Mouse (Mus musculus): Measurements from ENCODE around the gene Capn2.

Gene Capn2

DNA sequence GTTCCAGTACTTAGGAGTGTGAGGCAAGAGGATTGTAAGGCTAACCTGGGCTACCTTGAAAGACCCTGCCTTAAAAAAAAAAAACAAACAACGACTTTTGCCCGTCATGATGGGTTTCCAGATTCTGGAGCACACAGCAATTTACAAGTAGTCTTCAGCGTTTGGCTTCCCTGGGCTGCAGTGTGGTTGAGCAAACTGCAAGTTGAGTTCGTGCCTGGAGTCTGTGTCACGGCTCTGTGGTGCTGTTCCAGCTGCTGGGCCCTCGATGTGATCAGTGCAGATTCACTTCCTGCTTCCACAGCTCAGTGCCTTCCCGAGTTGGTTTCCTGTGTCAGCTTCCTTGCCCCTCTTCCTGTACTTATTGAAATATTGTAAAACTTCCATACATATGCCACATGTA is 56.1 kb downstream of the Capn2 start:
- no peak for ATAC-seq (ENCODE audit: low TSS enrichment)

DNA sequence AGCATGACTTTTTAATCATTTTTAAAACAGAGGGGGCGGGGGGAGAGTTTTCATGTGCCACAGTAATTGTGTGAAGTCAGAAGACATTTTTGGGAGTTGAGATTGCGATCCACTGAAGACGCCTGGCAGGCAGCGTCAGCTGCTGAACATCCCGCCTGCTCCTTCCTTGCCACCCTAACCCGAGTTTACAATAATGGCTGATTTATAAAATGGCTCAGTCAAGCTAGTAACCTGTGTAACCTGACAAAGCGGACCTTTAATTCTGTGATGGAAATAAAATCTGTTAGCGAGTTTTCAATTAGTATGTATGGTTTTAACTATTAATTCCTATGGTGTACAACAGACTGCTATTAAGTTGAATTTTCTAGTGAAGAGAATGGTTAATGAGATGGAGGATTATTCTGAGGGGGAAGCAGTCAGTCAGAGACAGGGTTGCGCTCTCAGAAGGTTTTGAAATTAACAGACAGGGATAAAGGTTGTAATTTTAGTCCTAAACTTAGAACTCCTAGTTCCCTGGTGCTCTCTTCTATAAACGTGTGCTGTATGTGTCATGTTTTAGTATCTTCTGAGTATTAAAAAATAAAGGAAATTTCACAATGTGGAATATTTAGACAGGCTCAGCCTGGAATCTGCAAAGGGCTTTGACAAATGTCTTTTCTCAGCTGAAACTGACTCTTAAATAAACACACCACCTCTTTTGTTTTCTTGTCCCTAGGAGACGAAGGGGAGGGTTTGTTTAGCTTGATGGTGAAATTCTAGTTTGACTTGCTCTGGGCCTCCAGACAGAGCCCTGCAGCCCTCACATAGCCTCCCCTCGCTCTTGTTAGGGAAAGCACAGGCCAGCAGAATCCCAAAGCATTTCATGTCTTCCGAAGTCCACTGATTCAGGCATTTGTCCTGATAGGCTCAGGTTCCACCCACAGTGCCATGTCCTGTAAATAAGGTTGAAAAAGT is 56.8 kb downstream of the Capn2 start:
- ATAC-seq (ENCODE audit: low TSS enrichment) = no peak

DNA sequence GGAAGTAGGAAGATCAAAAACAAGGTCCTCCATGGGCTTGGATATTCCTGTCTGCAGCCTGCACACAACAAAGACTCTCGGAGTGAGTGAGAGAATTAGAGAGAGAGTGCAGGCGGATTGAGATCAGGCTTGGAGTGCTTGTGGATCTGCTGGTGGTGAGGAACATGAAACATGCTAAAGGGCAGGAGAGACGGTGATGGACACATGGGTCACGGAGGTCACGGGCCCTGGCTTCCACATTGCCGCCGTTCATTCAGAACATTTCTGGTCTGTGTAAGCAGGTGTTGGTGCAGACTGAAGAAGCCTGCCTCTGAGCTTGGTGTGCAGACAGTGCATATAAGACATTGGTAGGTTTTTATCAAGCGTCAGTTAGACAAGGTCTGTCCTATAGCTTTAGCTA is 58.0 kb downstream of the Capn2 start:
- no peak for ATAC-seq (ENCODE audit: low TSS enrichment)

DNA sequence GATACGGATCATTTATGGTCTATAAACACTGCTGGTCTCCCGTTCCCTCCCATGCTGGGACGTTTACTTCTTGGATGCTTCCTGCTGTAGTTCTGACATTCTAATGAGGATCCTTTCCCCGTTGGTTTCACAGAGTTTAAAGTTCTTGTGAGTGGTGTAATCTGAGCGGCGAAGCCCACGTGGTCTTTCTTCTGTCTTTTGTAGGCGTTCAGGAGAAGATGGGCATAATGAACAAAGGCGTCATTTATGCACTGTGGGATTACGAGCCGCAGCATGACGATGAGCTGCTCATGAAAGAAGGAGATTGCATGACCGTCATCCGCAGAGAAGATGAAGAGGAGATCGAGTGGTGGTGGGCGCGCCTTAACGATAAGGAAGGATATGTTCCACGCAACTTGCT is 58.9 kb downstream of the Capn2 start:
- no peak for ATAC-seq (ENCODE audit: low TSS enrichment)

DNA sequence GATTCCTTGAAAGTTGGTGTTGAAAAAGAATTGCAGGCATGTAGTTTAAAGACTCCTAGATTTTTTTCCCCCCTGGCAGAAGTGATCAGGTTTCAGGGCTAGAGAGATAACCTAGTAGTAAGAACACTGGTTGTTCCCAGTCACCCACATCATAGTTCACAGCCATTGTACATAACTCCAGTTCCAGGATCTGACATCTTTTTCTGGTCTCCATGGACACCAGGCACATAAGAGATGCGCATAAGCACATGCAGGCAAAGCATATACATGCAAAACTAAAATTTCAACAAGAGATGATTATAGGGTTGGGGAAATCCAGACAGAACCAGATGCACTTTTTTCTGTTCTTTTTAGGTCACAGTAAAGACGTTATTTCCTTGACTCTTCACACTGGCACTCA is 62.3 kb downstream of the Capn2 start:
- ATAC-seq (ENCODE audit: low TSS enrichment) = peak; percentile 82

DNA sequence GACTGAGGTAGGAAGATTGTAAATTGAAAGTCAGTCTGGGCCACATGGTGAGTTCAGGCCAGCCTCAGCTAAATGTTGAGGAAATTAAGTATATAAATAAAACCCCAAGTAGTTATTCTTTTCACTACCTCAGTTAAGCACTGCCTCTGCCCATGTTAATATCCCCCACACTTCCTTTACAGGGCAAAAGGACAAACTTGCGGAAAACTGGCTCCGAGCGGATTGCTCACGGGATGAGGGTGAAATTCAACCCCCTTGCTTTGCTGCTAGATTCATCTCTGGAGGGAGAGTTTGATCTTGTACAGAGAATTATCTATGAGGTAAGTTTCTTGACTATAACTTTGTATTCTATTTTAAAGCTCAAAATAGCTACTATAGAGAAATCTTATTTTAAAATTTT is 64.9 kb downstream of the Capn2 start:
- no peak for ATAC-seq (ENCODE audit: low TSS enrichment)

DNA sequence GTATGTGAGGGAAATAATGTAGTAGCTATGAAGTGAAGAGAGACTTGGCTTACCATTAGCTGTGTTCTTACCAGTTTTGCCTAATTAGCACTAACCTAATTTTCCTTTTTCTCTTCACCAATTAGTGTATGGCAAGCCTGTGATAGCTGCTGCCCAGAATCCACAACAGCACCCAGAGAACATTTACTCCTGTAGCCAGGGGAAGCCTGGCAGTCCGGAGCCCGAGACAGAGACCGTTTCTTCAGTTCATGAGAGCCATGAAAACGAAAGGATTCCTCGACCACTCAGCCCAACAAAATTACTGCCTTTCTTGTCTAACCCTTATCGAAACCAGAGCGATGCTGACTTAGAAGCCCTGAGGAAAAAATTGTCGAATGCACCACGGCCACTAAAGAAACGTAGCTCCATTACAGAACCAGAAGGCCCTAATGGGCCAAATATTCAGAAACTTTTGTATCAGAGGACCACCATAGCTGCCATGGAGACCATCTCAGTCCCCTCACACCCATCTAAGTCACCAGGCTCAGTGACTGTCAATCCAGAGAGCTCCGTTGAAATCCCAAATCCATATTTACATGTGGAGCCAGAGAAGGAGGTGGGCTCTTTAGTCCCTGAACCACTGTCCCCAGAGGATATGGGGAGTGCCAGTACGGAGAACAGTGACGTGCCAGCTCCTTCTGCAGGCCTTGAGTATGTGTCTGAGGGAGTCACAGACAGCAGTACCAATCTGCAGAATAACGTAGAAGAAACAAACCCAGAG is 69.0 kb downstream of the Capn2 start:
- ATAC-seq (ENCODE audit: low TSS enrichment) = no peak

DNA sequence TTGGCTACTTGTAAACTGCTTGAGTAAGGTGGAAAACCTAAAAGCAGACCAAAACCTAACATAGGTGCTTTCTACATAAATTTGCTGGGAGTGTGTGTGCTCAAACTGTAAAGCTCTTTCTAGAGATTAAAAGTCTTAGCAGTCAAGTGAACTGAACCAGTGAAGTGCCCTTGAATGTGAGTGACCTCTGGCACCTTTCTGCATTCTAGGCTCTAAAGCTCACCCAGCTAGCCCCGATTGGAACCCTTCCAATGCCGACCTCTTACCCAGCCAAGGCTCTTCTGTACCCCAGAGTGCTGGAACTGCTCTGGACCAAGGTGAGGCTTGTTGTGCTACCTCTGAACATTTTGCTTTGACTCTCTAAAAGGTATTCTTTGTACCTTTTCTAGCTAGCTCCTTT is 73.3 kb downstream of the Capn2 start:
- no peak for ATAC-seq (ENCODE audit: low TSS enrichment)

DNA sequence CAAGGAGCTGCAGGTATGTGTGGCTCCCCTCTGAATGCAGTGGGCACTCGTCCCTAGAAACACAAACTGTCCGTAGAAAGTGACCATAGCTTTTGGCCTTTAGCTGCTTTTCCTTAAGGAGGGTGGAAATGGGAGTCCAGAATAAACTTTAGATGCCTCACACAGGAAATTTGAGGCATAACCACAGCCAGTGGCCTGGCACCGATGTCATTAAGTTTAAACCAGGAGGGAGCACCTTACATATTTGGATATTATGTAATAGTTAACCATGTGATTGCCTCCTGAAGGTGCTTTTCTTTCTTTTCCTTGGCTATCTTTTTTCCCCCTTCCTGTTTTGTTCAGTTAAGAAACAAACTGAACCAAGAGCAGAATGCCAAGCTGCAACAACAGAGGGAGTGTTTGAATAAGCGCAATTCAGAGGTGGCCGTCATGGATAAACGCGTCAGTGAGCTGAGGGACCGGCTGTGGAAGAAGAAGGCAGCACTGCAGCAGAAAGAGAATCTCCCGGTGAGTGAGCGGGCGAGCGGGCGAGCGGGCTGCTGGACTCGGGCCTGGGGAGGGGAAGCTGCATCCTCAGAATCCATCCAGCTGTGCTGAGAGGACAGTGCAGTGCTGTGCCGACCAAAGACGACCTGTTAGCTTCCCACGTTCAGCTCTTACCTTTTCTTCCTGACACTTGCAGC is 75.5 kb downstream of the Capn2 start:
- no peak for ATAC-seq (ENCODE audit: low TSS enrichment)

DNA sequence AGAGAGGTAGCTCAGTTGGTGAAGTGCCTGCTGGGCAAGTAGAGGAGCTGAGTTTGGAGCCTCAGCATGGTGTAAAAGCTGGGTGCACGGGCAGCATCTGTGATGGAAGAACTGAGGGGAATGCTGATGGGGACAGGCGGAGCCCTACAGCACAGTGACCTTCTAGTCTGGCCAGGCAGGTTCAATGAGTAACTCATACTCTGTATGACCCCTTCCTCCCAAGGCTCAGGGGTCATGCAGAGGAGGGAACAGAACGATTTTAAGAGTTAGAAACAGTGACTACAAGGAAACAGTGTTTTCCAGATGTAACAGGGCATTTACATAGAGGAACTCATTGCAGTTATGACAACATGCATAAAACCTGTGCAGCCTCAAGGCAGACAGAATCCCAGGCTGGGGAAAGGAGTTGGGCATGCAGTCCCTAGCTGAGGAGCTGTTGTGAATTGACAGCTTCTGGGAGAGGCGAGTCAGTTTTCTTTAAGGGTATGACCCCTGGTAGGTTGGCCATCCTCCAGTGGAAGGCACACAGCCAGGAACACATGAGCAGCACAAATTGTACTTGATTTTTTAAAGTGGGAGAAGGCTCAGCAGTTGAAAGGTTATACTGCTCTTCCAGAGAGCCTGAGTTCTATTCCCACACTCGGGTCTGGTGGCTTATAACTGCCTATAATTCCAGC is 77.7 kb downstream of the Capn2 start:
- ATAC-seq (ENCODE audit: low TSS enrichment) = no peak

DNA sequence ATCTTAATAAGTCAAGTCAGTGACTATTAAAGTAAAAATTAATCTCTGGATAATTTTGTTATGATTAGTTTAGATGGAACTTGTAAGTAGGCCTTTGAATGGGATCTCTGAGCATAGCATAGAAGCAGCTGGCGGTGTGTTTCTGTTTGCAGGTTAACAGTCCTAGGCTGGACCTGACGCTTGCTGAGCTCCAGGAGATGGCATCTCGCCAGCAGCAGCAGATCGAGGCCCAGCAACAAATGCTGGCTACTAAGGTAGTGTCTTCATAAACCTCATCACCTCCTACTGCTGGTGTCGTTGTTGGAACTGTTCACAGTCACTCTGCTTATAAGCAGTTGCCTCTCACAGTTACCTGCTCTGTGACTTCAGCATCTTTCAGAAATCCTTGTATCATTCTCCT is 80.7 kb downstream of the Capn2 start:
- no peak for ATAC-seq (ENCODE audit: low TSS enrichment)

DNA sequence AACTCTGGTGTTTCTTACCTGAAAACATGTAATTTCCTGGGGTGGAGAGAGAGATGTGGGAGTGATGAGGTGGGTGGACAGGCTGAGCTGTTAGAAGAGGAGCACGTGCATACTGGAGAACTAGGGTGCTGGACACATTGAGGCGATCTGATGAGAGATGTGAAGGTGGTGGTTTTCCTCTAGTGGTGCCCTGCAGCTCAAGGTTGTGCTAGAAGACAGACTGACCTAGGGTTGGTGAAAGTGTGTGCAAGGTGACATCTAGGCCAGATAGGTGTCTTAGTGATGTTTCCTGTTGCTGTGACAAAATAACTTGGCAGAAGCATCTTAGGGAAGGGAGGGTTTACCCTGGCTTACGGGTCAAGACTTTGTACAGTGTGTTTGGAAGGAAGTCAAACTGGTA is 85.3 kb downstream of the Capn2 start:
- ATAC-seq (ENCODE audit: low TSS enrichment) = peak; percentile 20; the same call in 1 of the 2 replicates

DNA sequence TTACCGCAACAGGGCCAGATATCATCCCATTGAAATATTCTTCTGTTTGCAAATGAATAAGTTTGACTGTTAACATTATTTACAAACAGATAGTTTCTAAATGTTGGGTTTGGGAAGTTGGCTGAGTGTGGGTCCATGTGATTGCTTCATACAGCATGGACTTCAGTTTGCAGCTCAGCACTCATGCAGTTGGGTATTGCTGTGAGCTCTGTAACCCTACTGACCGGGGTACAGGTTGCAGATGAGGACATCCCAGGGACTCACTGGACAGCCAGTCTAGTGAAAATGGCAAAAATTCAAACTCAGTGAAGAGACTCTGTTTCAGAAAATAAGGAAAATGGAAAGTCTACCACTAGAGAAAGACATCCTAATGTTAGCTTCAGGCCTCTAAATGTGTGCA is 86.7 kb downstream of the Capn2 start:
- no peak for ATAC-seq (ENCODE audit: low TSS enrichment)

DNA sequence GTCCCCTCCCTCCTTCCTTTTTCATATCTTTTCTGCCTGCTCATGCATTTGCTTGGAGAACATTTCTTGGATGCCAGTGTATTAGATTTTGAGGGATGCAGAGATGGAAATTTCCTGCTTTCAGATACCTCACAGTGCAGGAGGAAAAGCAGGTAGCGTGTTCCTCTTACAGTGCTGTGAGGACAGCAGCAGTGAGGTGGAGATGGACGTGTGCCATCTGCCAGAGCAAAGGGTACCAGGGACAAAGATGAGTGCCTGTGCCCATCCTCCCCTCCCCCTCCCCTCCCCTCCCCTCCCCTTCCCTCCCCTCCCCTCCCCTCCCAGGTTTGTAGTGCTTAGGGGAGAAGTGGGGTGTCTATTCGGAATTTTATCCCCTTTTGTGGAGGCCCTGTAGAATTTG is 87.6 kb downstream of the Capn2 start:
- no peak for ATAC-seq (ENCODE audit: low TSS enrichment)

DNA sequence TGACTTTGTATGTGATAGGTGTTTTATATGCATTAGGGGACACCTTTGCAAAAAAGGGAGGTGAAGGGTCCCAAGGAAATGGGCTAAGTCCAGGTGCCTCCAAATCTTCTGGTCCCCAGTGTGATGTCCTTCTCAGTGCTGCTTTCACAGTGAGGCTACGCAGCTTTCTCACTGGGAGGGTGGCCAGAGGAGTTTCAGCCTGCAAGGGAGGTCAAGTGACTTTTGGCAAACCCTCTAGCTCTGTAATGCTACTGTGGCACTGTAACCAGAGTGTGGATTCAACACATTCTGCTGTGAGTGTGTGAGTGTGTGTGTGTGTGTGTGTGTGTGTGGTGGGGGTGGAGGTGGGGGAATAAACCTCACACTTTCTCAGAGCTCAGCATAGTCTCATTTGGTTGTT is 90.0 kb downstream of the Capn2 start:
- no peak for ATAC-seq (ENCODE audit: low TSS enrichment)

DNA sequence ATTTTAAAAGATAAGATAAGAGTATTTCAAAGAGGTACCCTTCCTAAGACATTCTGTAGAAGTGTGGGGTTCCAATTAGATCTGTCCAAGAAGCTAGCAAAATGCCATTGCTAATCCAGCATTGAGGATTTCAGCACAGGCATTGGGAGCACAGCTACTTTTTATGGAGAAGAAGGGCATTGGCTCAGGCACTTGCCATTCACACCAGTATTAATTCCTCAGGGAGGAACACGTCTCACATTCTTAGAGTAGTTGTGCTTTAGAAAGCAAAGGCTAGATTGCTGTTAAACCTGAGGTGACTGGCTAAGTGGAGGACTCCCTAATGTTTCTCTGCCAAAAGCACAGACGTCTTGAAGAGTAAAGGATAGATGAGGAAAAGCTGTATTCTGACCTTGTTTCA is 91.0 kb downstream of the Capn2 start:
- no peak for ATAC-seq (ENCODE audit: low TSS enrichment)

DNA sequence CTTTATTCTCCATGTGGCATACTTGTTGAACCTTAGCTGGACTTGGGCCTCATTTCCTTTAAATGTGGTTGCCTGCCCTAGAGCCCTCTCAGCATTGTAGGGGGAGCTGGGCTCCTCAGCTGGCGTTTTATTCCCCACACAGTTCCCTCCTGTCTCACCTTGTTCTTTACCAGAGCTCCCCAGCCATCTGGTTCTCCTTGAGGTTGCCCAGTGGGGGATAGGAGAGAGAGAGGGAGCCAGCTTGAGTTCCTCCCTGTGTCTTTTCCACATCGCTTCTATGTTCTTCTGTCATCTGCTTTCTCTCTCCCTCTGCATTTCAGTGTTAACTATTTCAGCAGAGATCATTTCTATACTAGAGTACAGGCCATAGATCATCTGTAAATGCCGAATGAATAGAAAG is 92.2 kb downstream of the Capn2 start:
- no peak for ATAC-seq (ENCODE audit: low TSS enrichment)

DNA sequence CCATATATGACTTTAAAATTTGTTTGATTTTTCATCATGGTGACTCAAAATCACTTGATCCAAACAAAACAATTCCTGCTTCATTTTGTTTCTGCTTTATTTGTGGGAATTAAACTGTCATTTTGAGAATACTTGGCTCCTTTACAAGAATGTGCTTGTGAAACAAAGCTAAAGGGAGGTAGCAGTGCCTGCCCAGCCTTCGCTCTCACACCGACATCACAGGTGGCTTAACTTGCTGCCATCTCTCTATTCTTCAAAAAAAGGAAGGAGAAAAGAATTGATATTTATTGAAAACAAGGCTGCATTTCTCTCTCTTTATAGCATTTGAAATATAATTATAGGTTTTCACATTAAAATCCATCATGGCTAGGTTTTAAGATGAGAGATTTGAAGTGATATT is 93.1 kb downstream of the Capn2 start:
- no peak for ATAC-seq (ENCODE audit: low TSS enrichment)

DNA sequence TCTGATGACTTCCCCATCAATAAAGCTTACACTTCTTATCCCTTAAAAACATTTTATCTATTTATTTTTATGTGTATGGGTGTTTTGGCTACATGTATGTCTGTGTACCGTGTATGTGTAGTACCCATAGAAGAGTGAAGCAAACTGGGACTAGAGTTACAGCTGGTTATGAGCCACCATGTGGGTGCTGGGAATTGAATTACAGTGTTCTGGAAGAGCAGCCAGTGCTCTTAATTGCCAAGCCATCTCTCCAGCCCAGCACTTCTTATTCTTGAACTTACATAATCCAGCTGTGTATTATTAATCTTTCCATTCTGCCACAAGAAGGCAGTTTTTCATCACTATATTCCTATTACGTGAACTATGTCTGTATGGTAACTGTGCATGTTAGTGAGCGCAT is 97.9 kb downstream of the Capn2 start:
- no peak for ATAC-seq (ENCODE audit: low TSS enrichment)

Data from frontal cortex, adult (tissue).